Mouse (Mus musculus) liver (tissue): Measurements from ENCODE around the gene Orai3.
"Not testable (repeated sequence)": the region's sequence is repeated elsewhere in the genome, so short reads cannot be mapped to it uniquely, and the experiment has no call there.

ENCODE experiments used
- DNase-seq: peaks from one replicate; pipeline ENCODE4 v3.0.0-alpha.2; 2020; ENCODE audit warnings: mixed read lengths

The Orai3 gene

GRCm38 (mm10) chr7:127765756-127766155, 3.9 kb upstream of the Orai3 start:
- no peak for DNase-seq

DNA sequence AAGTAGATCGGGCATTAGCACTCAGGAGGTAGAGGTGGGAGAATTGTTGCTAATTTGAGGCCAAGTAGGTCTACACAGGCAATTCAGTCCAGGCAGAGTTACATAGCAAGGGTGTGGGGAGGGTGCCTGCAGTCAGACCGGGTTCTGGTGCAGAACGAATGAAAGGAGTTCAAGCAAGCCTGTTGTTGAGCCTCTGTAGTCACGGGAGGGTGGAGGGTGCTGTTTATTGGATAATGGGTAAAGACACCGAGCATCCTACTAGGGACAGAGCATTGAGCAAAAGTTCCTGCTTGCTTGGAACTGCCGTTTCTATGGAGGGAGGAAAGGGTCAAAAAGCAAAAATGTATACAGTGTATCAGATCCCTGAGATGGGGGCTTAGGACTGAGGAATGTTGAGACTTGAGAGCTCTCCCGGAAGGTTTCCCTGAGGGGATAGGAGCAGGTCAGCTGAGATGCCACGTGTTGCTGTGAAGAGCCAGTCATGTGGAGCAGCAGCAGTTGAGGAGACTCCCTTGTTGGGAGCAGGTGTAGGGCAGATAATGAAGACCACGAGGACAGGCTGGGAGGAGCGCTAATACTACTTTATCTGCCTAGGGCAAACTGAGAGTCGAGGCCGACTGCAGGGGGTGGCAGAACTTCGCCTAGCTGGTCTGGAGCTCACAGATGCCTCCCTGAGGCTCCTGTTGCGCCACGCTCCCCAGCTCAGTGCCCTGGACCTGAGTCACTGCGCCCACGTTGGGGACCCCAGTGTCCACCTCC, 2.6 kb upstream of the Orai3 start:
- DNase-seq = peak; percentile 91

GRCm38 (mm10) chr7:127767671-127768345, 1.8 kb upstream of the Orai3 start:
- no peak for DNase-seq

- DNase-seq = peak; percentile 66
These were observed 1.1 kb upstream of the Orai3 start for GRCm38 (mm10) chr7:127768346-127768996.

- peak; percentile 77 for DNase-seq
These were observed 520 bp upstream of the Orai3 start for GRCm38 (mm10) chr7:127768997-127769593.

GRCm38 (mm10) chr7:127770039-127770905, 657 bp downstream of the Orai3 start:
- peak; percentile 37 for DNase-seq

GRCm38 (mm10) chr7:127771262-127771661, 1.6 kb downstream of the Orai3 start:
- no peak for DNase-seq

DNA sequence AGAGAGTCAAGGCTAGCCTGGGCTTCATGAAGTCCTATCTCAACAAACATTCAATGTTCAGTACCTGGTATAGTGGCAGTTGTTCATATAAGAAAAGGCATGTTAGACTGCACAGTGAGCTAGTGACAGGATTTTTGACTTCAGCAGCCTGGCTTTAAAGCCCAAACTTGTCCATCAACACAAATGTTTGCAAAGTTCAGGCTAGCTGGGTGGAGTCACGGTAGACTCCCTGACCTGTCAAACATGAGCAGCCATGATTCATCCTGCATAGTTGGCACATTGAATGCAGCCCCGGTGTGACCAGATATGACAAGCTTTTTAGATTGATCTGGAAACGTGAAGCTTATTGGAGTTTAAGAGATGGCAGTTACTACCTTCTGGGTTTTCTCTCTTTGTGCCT, 2.5 kb downstream of the Orai3 start:
- DNase-seq = no peak

- no peak for DNase-seq
These were observed 2.9 kb downstream of the Orai3 start for GRCm38 (mm10) chr7:127772557-127772956.

- DNase-seq = peak; percentile 84
These were observed 4.2 kb downstream of the Orai3 start for GRCm38 (mm10) chr7:127773664-127774384.

DNA sequence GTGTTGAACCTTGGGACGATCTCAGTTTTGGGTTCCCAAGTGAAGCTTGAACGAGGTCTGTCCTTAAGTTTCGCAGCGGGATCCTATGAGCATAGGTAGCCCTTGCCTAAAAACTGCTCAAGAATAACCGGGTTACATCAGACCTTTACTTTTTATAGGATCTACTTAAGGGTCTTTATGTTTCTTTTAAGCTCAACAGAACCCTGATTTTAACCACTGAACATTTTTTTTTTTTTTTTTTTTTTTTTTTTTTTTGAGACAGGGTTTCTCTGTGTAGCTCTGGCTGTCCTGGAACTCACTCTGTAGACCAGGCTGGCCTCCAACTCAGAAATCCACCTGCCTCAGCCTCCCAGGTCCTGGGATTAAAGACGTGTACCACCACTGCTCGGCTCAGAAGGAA, 6.2 kb downstream of the Orai3 start:
- DNase-seq = not testable (repeated sequence)

DNA sequence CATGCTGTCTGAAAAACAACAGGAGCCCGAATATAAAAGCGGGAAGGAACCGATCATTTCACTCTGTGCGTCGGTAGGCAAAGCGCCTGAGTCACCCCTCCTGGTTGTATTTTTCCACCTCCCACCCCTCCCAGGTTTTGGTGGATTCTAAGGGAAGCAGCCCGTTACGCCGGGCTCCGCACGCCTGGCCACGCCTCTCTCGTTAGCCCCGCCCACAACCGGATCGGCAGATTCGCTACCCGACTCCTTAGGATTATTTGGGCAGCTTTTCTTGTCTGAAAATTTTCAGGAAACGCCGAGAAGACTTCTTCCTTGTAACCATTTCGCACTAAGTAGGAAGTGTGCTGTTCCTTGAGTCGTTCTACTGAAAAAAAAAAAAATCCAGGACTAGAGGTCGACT, 6.8 kb downstream of the Orai3 start, which contains the start of gene Setd1a:
Gene Setd1a (plus strand): TSS at position 245 of the 400 bp plus-strand sequence.
- DNase-seq = peak; percentile 94

DNA sequence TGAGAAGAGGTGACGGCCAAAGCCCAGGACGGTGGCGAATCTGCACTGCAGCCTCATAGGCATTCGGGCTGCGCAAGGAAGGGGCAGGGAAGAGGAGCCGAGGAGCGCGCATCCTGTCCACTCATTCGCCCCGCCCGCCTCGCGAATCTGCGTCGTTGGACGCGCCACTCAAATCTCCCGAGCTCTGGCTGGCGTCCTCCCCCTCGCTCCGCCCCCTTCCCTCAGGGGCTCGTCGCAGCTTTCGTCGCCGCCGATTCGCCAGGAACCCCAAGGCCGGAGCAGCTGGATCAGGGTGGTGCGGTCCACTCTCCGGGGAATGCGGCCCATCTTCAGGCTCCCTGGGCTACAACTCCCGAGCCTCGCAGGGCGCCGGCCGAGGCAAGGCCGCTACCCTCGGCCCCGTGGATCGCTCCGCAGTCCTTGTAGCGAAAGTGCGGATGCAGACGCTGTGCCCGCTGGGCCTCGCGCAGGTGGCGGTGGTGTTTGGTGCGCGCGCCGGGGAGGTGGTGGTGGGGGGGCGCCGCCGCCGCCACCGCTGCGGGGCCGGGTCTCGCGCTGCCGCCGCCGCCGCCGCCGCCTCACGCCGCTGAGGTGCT, 7.4 kb downstream of the Orai3 start:
- peak; percentile 97 for DNase-seq

DNA sequence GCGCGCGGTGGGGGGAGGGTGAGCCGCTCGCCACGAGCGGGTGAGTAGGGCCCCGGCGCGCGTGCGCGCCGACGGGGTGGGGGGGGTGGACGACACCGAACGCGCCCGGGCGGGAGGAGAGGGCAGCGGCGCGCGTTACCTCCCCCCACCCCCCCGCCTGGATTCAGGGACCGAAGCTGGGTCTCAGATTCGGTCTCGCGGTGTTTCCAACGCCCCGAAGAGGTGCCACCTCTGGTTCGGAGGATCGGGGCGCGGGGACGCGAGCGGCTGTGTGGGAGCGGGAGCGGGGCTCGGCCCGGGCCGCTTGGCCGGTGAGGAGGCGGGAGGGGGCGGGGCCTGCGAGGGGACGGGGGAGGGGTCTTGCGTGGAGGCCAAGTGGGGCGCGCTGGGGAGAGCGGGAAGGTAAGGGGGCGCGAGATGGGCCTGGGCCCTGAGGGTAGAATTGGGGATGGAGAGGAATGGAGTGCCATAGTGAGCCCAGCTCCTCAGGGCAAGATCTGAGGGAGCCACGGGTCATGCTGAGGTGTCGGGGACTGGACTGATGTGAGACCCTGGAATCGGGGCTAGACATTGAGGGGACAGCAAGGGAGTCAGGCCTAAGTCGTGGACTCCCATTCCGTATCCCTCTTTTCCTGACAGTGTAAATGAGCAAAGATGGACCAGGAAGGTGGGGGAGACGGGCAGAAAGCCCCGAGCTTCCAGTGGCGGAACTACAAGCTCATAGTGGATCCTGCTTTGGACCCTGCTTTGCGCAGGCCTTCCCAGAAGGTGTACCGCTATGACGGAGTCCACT, 8.1 kb downstream of the Orai3 start:
- peak; percentile 79 for DNase-seq

DNA sequence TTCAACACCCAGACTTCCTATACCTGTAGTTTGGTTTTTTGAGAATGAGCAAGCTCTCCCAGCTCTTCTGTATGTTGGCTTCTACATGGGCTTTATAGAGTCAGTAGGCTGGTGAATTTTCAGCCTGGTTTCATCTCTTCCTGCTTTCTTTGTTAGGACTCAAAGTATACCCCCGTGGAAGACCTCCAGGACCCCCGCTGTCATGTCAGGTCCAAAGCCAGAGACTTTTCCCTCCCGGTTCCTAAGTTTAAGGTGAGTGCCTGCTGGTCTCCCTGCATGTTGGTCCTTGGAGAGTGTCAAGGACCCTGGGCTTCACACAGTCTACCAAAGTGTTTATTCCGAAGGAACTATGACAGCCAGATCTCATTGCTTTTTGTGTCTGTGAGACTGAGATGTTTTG, 8.7 kb downstream of the Orai3 start:
- DNase-seq = no peak

DNA sequence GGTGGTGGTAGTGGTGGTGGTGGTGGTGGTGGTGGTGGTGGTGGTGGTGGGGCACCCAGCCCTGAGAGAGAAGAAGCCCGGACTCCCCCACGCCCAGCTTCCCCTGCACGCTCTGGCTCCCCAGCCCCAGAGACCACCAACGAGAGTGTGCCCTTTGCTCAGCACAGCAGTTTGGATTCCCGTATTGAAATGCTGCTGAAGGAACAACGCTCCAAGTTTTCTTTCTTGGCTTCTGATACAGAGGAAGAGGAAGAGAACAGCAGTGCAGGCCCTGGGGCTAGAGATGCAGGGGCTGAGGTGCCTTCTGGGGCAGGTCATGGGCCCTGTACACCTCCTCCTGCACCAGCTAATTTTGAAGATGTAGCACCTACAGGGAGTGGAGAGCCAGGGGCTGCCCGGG, 15.7 kb downstream of the Orai3 start, which contains the start of gene Gm49388:
Gene Gm49388 (plus strand): TSS at position 301 of the 400 bp plus-strand sequence.
- no peak for DNase-seq

- DNase-seq = no peak
These were observed 27.6 kb downstream of the Orai3 start for GRCm38 (mm10) chr7:127797076-127797845.

GRCm38 (mm10) chr7:127798591-127798990, 29.0 kb downstream of the Orai3 start:
- DNase-seq = no peak

- DNase-seq = no peak
These were observed 29.6 kb downstream of the Orai3 start for GRCm38 (mm10) chr7:127799211-127799610.
